Mouse (Mus musculus) kidney, adult 10 weeks (tissue): Measurements from ENCODE around the gene Rnf31. TPM values are rescaled to one million over a fixed set of nuclear protein-coding genes. Genes with fewer than 3 reads are reported as not detected.

Experiments used
- polyA plus RNA-seq: library from polyadenylated mRNA; stranded (reverse); fragments of 350-450 nt; fragmentation: Illumina TruSeq; extraction: RNeasy Lipid Tissue Mini Kit (QIAGEN cat#74804); gene quantifications from one replicate; pipeline ENCODE4 v1.2.3, GENCODE M21; 2014; ENCODE audit warnings: low read depth, low replicate concordance

The Rnf31 gene
- 1.1 TPM for polyA plus RNA-seq

GRCm38 (mm10) chr14:55591331-55591891, at the start of gene Rnf31:
Gene Rnf31 (plus strand): TSS chr14:55591708.

GRCm38 (mm10) chr14:55559799-55560201, 31.7 kb upstream of the Rnf31 start, which contains the start of gene Dcaf11:
Gene Dcaf11 (plus strand): TSS chr14:55560006.

DNA sequence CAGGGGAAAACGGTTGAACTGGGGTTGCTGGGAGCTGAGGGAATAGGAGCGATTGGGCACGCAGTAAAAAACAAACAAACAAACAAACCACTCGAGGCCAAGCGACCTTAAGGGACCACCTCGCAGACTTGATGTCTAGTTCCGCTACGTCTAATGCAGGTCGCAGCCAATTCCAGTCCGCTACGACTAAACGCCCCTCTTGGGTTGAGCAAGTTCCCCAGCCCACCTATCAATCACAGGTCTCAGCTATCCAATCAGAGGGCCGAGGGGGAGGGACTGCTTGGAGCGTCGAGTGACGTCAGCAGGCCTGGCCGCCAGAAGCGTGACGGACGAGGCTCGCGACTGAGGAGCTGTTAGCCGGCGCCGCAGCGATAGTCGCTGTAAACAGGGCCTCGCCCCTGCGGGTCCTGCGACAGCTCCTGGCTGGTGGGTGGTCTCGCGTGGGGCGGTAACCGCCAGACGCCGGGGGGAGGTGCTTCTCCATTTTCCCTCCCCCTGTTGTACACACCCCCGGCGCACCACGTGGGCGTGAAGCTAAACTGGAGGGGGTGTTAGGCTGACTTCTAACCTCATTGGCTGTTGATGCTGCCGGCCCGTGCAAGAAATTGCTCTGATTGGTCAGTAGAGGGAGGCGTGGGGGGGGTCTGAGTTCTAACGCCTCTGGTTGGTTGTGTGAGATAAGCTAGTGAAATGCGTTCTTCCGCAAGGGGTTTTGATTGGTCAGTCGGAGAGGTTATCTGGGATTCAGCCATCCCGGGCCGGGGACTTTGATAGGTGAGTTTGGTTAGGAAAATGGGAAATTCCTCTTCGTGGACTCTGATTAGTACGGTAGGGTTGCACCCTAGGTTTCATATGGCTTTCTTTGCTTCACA, 31.1 kb upstream of the Rnf31 start, which contains the start of gene A730061H03Rik:
Gene A730061H03Rik (minus strand): TSS at position 205 of the 872 bp plus-strand sequence.

DNA sequence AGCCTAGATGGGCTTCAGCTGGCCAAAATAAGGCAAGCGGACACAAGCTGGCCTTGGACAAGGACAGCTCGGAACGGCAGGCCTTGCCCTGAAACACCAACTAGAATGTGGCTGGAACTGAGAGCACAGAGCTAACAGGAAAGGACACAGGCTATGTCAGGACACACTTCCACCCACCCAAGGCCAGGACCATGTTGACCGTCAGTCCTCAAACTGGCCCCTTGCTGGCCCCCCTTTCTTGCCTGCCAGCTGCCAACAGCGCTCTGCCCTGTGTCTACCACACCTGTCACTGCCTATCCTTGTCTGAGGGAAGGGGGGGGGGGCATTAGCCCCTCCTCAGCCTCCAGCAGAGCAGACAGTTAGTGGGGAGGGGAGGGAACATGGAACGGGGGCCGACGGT, 16.2 kb upstream of the Rnf31 start, which contains the start of gene Fitm1:
Gene Fitm1 (plus strand): TSS at position 316 of the 400 bp plus-strand sequence.

GRCm38 (mm10) chr14:55577871-55578667, 13.4 kb upstream of the Rnf31 start, which contains the start of gene Psme1:
Gene Psme1 (plus strand): TSS chr14:55578123.

DNA sequence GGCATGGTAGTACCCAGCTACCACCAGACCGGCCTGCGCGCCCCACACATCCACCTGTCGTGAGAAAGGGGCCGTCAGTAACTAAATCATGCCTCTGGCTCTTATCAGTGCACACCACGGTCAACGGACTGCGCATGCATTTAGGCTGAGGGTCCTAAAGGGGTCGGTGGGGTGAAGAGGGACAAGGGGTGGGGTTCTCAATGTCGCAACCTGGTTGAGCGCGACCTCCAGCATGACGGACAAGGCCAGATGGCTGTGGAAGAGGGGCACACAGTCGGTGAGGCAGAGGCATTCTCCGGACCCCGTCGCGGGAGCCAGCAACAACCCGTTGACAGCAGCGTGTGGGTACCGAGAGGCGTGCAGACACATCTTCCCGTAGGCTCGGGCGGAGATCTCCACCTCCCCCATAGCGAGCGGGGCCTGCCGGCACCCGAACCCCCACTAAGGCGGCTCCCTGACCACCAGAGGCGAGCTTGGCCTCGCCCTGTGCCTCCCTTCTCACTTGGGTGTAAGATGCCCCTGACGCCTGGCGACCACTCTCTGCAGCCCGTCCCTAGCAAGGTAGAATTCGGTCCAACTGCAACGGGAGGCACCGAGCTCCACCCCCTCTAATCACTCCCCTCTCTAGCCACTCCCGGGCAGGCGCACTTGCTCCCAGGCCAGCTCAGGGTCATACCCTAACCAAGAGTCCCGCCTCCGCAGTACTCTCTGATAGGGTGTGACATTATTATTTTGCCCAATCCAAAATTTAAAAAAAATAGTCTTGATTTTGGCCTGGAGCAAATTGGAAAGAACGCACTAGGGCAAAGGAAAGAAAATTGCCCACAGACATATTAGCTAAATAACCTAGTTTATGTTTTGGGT, 6.6 kb upstream of the Rnf31 start, which contains the start of gene Emc9:
Gene Emc9 (minus strand): TSS at position 601 of the 864 bp plus-strand sequence.

GRCm38 (mm10) chr14:55590748-55591330, 669 bp upstream of the Rnf31 start, which contains the start of gene Psme2:
Gene Psme2 (minus strand): TSS chr14:55591113.

DNA sequence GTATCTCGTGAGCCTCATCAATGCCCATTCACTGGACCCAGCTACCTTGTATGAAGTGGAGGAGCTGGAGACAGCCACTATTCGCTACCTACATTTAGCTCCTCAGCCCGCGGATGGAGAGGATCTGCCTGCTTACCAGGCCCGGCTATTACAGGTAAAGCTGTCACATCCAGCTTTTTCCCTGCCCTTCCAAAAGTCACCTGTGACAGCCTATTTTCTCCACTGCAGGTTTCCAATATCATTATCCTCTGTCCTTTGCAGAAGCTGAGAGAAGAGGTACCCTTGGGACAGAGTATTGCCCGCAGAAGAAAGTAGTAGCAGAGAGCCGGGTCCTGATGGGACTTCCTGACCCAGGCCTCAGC, 11.7 kb downstream of the Rnf31 start, which contains the start of gene Irf9:
Gene Irf9 (plus strand): TSS at position 301 of the 362 bp plus-strand sequence.

DNA sequence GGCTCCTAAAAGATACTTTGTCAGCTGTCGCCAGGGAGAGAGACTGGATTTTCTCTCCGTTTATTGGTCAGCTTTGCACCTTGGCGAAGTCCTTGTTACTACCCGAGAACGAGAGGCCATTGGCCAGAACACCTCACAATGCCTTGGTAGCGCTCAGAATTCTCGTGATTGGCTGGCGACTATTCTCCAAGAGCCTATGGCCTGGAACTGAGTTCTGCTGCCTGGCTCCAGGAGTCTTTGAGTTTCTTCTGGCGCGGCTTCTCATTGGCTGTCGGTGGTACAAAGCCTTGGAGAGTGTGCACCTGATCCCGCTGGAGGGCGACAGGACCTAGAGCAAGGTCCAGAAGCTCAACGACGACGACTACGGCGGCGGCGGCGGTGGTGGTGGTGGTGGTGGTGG, 26.3 kb downstream of the Rnf31 start, which contains the start of gene Rec8:
Gene Rec8 (plus strand): TSS at position 216 of the 400 bp plus-strand sequence.

DNA sequence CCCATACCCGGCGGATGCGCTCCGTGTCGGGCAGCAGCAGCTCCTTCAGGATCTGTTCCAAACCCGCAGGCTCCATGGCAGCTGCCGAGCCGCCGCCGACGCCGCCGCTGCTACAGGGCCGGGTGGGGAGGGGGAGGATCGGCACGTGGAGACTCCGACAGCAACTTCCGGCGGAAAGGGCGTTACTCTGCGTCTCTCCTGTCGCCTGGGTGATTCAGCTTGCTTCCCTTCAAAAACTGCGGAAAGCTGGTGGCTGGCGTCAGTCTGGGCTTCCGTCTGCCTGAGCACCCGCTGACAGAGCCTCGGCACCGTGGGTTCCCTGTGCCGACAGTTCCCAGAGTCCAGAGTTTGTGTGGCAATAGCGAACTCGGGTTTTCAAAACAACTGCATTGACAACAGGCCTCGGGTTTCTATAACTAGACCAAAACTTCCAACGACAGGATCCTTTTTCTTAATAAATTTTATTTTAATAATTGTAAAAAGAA, 44.1 kb downstream of the Rnf31 start, which contains the start of gene Ipo4:
Gene Ipo4 (minus strand): TSS at position 435 of the 485 bp plus-strand sequence.

DNA sequence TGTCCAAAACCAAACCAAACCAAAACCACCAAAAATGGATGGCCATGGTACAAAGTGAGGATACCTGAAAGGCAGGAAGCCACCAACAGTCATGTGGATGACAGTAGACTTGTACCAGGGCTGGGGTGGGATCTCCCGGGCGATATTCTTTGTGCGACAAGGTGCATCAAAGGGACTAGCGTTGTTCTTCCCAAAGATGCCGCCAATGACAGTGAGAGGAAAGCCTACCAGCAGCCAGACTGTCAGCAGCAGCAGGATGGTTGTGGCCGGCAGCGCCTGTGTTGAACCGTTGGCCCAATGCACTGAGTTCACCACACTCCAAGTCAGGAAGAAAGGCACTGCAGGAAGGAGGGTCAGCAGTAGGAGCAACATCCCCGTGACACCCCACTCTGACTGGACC, 46.3 kb downstream of the Rnf31 start, which contains the start of gene Gm49378:
Gene Gm49378 (minus strand): TSS at position 101 of the 400 bp plus-strand sequence.

GRCm38 (mm10) chr14:55643060-55643907, 51.8 kb downstream of the Rnf31 start, which contains the start of gene Tm9sf1:
Gene Tm9sf1 (minus strand): TSS chr14:55643806.

DNA sequence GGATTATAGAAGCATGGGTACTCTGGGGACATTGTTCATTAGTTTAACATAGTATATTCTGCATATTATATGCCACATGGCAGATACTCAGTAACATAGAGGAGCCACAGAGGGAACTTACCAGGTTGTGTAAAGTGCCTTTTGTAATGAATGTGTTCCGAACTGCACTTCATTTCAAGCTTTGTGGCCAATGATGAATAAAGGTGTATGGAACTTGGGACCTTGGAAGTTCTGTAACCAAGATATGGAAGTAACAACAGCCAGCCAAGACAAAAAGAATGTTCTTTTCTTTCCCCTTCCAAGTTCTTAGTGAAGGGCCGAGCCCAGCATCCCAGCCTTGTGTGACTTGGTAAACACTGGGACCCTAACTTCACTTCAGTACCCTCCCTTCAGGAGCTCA, 58.4 kb downstream of the Rnf31 start, which contains the start of gene Tssk4:
Gene Tssk4 (plus strand): TSS at position 301 of the 400 bp plus-strand sequence.

Other genes starting within 250 kb of the Rnf31 start
- gene Dhrs4, start 113.0 kb upstream of the Rnf31 start, polyA plus RNA-seq: 153 TPM
- not detected for gene Carmil3, start 101.1 kb upstream of the Rnf31 start, polyA plus RNA-seq
- not detected for gene Cpne6, start 81.3 kb upstream of the Rnf31 start, polyA plus RNA-seq
- gene Nrl, start 66.7 kb upstream of the Rnf31 start, polyA plus RNA-seq: not detected
- 2.1 TPM for gene Pck2, start 51.4 kb upstream of the Rnf31 start, polyA plus RNA-seq
- 33.8 TPM for gene Dcaf11, start 31.7 kb upstream of the Rnf31 start, polyA plus RNA-seq
- gene A730061H03Rik, start 31.3 kb upstream of the Rnf31 start, polyA plus RNA-seq: not detected
- not detected for gene Fitm1, start 16.1 kb upstream of the Rnf31 start, polyA plus RNA-seq
- 112 TPM for gene Psme1, start 13.6 kb upstream of the Rnf31 start, polyA plus RNA-seq
- 6.6 TPM for gene Emc9, start 6.4 kb upstream of the Rnf31 start, polyA plus RNA-seq
- gene Psme2, start 595 bp upstream of the Rnf31 start, polyA plus RNA-seq: 55.1 TPM
- 18.5 TPM for gene Irf9, start 11.9 kb downstream of the Rnf31 start, polyA plus RNA-seq
- gene Rec8, start 26.3 kb downstream of the Rnf31 start, polyA plus RNA-seq: 0.53 TPM
- gene Ipo4, start 44.2 kb downstream of the Rnf31 start, polyA plus RNA-seq: 5.9 TPM
- 0.24 TPM for gene Gm49378, start 46.2 kb downstream of the Rnf31 start, polyA plus RNA-seq
- 44.5 TPM for gene Tm9sf1, start 52.1 kb downstream of the Rnf31 start, polyA plus RNA-seq
- gene Tssk4, start 58.5 kb downstream of the Rnf31 start, polyA plus RNA-seq: not detected
- gene Mdp1, start 68.8 kb downstream of the Rnf31 start, polyA plus RNA-seq: 20.2 TPM
- gene Gmpr2, start 80.2 kb downstream of the Rnf31 start, polyA plus RNA-seq: 33.6 TPM
- gene Nedd8, start 80.4 kb downstream of the Rnf31 start, polyA plus RNA-seq: 55.2 TPM
- gene Tinf2, start 90.1 kb downstream of the Rnf31 start, polyA plus RNA-seq: 7.2 TPM
- gene Tgm1, start 122.2 kb downstream of the Rnf31 start, polyA plus RNA-seq: 1.2 TPM
- 0.65 TPM for gene Rabggta, start 130.6 kb downstream of the Rnf31 start, polyA plus RNA-seq
- 25.8 TPM for gene Dhrs1, start 154.0 kb downstream of the Rnf31 start, polyA plus RNA-seq
- 3.4 TPM for gene Nop9, start 154.0 kb downstream of the Rnf31 start, polyA plus RNA-seq
- 16.4 TPM for gene Cideb, start 166.8 kb downstream of the Rnf31 start, polyA plus RNA-seq
- 0.24 TPM for gene Ltb4r2, start 169.7 kb downstream of the Rnf31 start, polyA plus RNA-seq
- not detected for gene Ltb4r1, start 174.3 kb downstream of the Rnf31 start, polyA plus RNA-seq
- 0.16 TPM for gene Adcy4, start 192.4 kb downstream of the Rnf31 start, polyA plus RNA-seq
- 0.73 TPM for gene Ripk3, start 197.2 kb downstream of the Rnf31 start, polyA plus RNA-seq
- 1.1 TPM for gene Nfatc4, start 231.4 kb downstream of the Rnf31 start, polyA plus RNA-seq